Mouse (Mus musculus): ENCODE data around the gene Slc13a5.

DNA sequence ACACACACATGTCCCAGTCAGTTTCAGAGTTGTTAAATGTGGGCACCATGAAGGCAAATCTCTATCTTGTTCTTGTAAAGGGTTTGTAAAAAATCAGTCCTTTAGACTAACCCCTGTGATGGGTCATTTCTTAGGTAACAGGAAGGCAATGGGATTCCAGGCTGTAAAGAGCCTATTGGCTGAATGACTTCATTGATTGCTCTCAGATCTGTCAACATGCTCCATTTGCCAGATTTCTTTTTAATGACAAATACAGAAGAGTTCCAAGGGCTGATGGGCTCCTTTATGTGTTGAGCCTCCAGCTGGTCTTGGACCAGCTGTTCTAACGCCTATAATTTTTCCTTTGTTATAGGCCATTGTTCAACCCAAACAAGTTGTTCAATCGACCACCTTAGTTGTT, 26.1 kb upstream of the Slc13a5 start:
- TF ChIP-seq HCFC1 (IDR thresholded peaks at IDR 0.05; ENCODE audit: borderline replicate concordance, insufficient read depth, low read length), result no peak
- TF ChIP-seq ZNF384 (IDR thresholded peaks at IDR 0.05; ENCODE audit: low read depth, low read length), result no peak
- TF ChIP-seq MAFK (IDR thresholded peaks at IDR 0.05; ENCODE audit: insufficient read depth, low read depth, low read length), result no peak
- TF ChIP-seq CHD2 (IDR thresholded peaks at IDR 0.05; ENCODE audit: low read depth, low read length), result no peak

Data from ES-E14 (cell line).